9 mouse cellular contexts compared by ENCODE assay signal in genomic region chr11:102025991-102026660, GRCm38 (mm10). TPM values are rescaled to one million over a fixed set of nuclear protein-coding genes. Genes with fewer than 3 reads are reported as not detected.
DNase-seq lines count a peak whose midpoint lies in the region; ATAC-seq lines count a peak whose summit lies in the region.
"Had no signal": no experiment of that assay in that cellular context is flagged by ENCODE, and none has a peak within 500 bp of the region (broad histone marks: within the 10 kb centered on the region; RNA-seq: fewer than 3 reads in every experiment).

No protein-coding gene starts in this region.

- peaks cover 14% of the 10 kb centered on the region for H3K4me1 ChIP-seq in heart, embryonic 11.5 days (ENCODE audit: control insufficient read depth, insufficient read depth, low read length)
- H3K4me1 ChIP-seq in hindbrain, embryonic 11.5 days (replicated peaks; ENCODE audit: control insufficient read depth, insufficient read depth, low read length): peaks cover 11% of the 10 kb centered on the region
- peaks cover 27% of the 10 kb centered on the region for H3K4me1 ChIP-seq in midbrain, embryonic 14.5 days (ENCODE audit: control insufficient read depth, insufficient read depth, low read length)

- DNase-seq in heart, adult 8-10 months (ENCODE audit: low spot score): no peak
- peak; percentile 30 for DNase-seq in thymus, postnatal 4 days
- no peak for DNase-seq in thymus, postnatal 10 days (ENCODE audit: low spot score in 2 of 2)
- DNase-seq in hindbrain, embryonic 11.5 days (ENCODE audit: low spot score): no peak
- peak; percentile 71 for DNase-seq in midbrain, embryonic 14.5 days
- DNase-seq in Muller cell, postnatal 12 days (ENCODE audit: inconsistent ontology term): no peak
- no peak for DNase-seq in thymus, adult 18-20 months

- ATAC-seq in heart, embryonic 11.5 days (replicated peaks; ENCODE audit: insufficient number of reproducible peaks, low FRiP score, low TSS enrichment): peak; percentile 23; the same call in 1 of the 2 replicates
- peak; percentile 53 for ATAC-seq in hindbrain, embryonic 11.5 days (ENCODE audit: low FRiP score)
- peak; percentile 7; the same call in 1 of the 2 replicates for ATAC-seq in midbrain, embryonic 14.5 days (ENCODE audit: low FRiP score, low TSS enrichment)

- WGBS in heart, embryonic 11.5 days (ENCODE audit: insufficient replicate concordance): 5% methylated on average over 21 of the region's 23 CpGs
- 2% methylated on average over 23 of the region's 23 CpGs for WGBS in hindbrain, embryonic 11.5 days
- WGBS in midbrain, embryonic 14.5 days: 2% methylated on average over 22 of the region's 23 CpGs

- H3K9me3 ChIP-seq in heart, embryonic 11.5 days (replicated peaks; ENCODE audit: control insufficient read depth, low read length): no peaks in the 10 kb centered on the region
- no peaks in the 10 kb centered on the region for H3K9me3 ChIP-seq in hindbrain, embryonic 11.5 days (ENCODE audit: control insufficient read depth, low read length)
- H3K9me3 ChIP-seq in midbrain, embryonic 14.5 days (ENCODE audit: control insufficient read depth, low read length): no peaks in the 10 kb centered on the region

- peak overlapping the region; percentile 79 for H3K9ac ChIP-seq in heart, embryonic 11.5 days (ENCODE audit: low read depth, low read length)
- peak overlapping the region; percentile 79 for H3K9ac ChIP-seq in hindbrain, embryonic 11.5 days (ENCODE audit: low read depth, low read length)
- H3K9ac ChIP-seq in midbrain, embryonic 14.5 days (replicated peaks; ENCODE audit: low read length): peak overlapping the region; percentile 84

- H3K27ac ChIP-seq in heart, embryonic 11.5 days (ENCODE audit: low read depth, low read length): no peak overlapping the region; the same call in 1 of the 2 replicates
- H3K27ac ChIP-seq in hindbrain, embryonic 11.5 days (ENCODE audit: low read depth, low read length): peak overlapping the region; percentile 93
- peak overlapping the region; percentile 91 for H3K27ac ChIP-seq in midbrain, embryonic 14.5 days (replicated peaks; ENCODE audit: low read depth, low read length)
- H3K27ac ChIP-seq: macrophage had no signal

- H3K4me2 ChIP-seq in heart, embryonic 11.5 days: peak overlapping the region; percentile 92
- H3K4me2 ChIP-seq in hindbrain, embryonic 11.5 days (replicated peaks; ENCODE audit: low read depth, low read length): peak overlapping the region; percentile 92
- peak overlapping the region; percentile 64 for H3K4me2 ChIP-seq in midbrain, embryonic 14.5 days (ENCODE audit: low read length)

- H3K27me3 ChIP-seq in heart, embryonic 11.5 days (ENCODE audit: control insufficient read depth, insufficient read depth, low read length): peaks cover 15% of the 10 kb centered on the region
- H3K27me3 ChIP-seq in hindbrain, embryonic 11.5 days (ENCODE audit: control insufficient read depth, insufficient read depth, low read length): no peaks in the 10 kb centered on the region; the same call in 1 of the 2 replicates
- H3K27me3 ChIP-seq in midbrain, embryonic 14.5 days (ENCODE audit: control insufficient read depth, insufficient read depth, low read length): no peaks in the 10 kb centered on the region

- peak overlapping the region; percentile 67 for H3K4me3 ChIP-seq in heart, embryonic 11.5 days (ENCODE audit: low read depth, low read length)
- H3K4me3 ChIP-seq in hindbrain, embryonic 11.5 days (ENCODE audit: low read depth, low read length): peak overlapping the region; percentile 68
- H3K4me3 ChIP-seq in midbrain, embryonic 14.5 days (replicated peaks; ENCODE audit: low read depth, low read length): peak overlapping the region; percentile 68

- H3K36me3 ChIP-seq in heart, embryonic 11.5 days (ENCODE audit: control insufficient read depth, insufficient read depth, low read length): no peaks in the 10 kb centered on the region
- no peaks in the 10 kb centered on the region for H3K36me3 ChIP-seq in hindbrain, embryonic 11.5 days (ENCODE audit: control insufficient read depth, insufficient read depth, low read length)
- peaks cover 14% of the 10 kb centered on the region for H3K36me3 ChIP-seq in midbrain, embryonic 14.5 days (ENCODE audit: control insufficient read depth, insufficient read depth, low read length)

RNA-seq across cellular contexts. Expression of gene Mpp3, which starts 2.1 kb away (rescaled TPM):
- polyA plus RNA-seq in heart, embryonic 11.5 days (2014; fragmentation: Nextera tagmentation; extraction: Ambion mirVana): 2.7 and 3.4 TPM in 2 replicates
- 1 to 10 TPM in 3 of 4 experiments, under 1 TPM in 1; 0.92 to 2.6 (median 1.5) TPM for total RNA-seq in heart, adult 8-10 months (2022)
- 23.3 and 26.5 TPM in 2 replicates for polyA plus RNA-seq in hindbrain, embryonic 11.5 days (2014; fragmentation: Nextera tagmentation; extraction: Ambion mirVana)
- 45.4 and 54.2 TPM in 2 replicates for polyA plus RNA-seq in midbrain, embryonic 14.5 days (2014; fragmentation: Nextera tagmentation; extraction: Ambion mirVana)
- polyA plus RNA-seq: macrophage had no signal

RNA-seq across cellular contexts. Expression of gene Cd300lg, which starts 15.2 kb away (rescaled TPM):
- polyA plus RNA-seq in heart, embryonic 11.5 days (2014; fragmentation: Nextera tagmentation; extraction: Ambion mirVana): 0.70 and 0.79 TPM in 2 replicates
- 10 to 100 TPM; 56.7 to 79.2 (median 64.0) TPM for total RNA-seq in heart, adult 8-10 months (2022)
- polyA plus RNA-seq in hindbrain, embryonic 11.5 days (2014; fragmentation: Nextera tagmentation; extraction: Ambion mirVana): 0.09 and 0.13 TPM in 2 replicates
- polyA plus RNA-seq in midbrain, embryonic 14.5 days (2014; fragmentation: Nextera tagmentation; extraction: Ambion mirVana): 0.15 and 0.17 TPM in 2 replicates

RNA-seq across cellular contexts. Expression of gene Dusp3, which starts 39.3 kb away (rescaled TPM):
- 49.2 and 49.4 TPM in 2 replicates for polyA plus RNA-seq in heart, embryonic 11.5 days (2014; fragmentation: Nextera tagmentation; extraction: Ambion mirVana)
- 100 to 1,000 TPM; 107 to 186 (median 147) TPM for total RNA-seq in heart, adult 8-10 months (2022)
- polyA plus RNA-seq in hindbrain, embryonic 11.5 days (2014; fragmentation: Nextera tagmentation; extraction: Ambion mirVana): 11.4 and 12.1 TPM in 2 replicates
- 16.5 and 17.2 TPM in 2 replicates for polyA plus RNA-seq in midbrain, embryonic 14.5 days (2014; fragmentation: Nextera tagmentation; extraction: Ambion mirVana)

RNA-seq across cellular contexts. Expression of gene Cfap97d1, which starts 42.0 kb away (rescaled TPM):
- polyA plus RNA-seq in heart, embryonic 11.5 days (2014; fragmentation: Nextera tagmentation; extraction: Ambion mirVana): not detected in 2 replicates
- total RNA-seq in heart, adult 8-10 months (2022): not detected
- not detected in 2 replicates for polyA plus RNA-seq in hindbrain, embryonic 11.5 days (2014; fragmentation: Nextera tagmentation; extraction: Ambion mirVana)
- not detected in 2 replicates for polyA plus RNA-seq in midbrain, embryonic 14.5 days (2014; fragmentation: Nextera tagmentation; extraction: Ambion mirVana)
- polyA plus RNA-seq: macrophage had no signal

RNA-seq across cellular contexts. Expression of gene Sost, which starts 59.3 kb away (rescaled TPM):
- polyA plus RNA-seq in heart, embryonic 11.5 days (2014; fragmentation: Nextera tagmentation; extraction: Ambion mirVana): 0.10 and 0.43 TPM in 2 replicates
- 1 to 10 TPM in 3 of 4 experiments, under 1 TPM in 1; 0.65 to 1.9 (median 1.2) TPM for total RNA-seq in heart, adult 8-10 months (2022)
- 0.11 and 0.31 TPM in 2 replicates for polyA plus RNA-seq in hindbrain, embryonic 11.5 days (2014; fragmentation: Nextera tagmentation; extraction: Ambion mirVana)
- not detected in 2 replicates for polyA plus RNA-seq in midbrain, embryonic 14.5 days (2014; fragmentation: Nextera tagmentation; extraction: Ambion mirVana)
- polyA plus RNA-seq: macrophage had no signal

Comparison
In these comparisons a context has a peak if more than half of its experiments do, and no peak if none do; other contexts are left out.
1. DNase-seq: peak in thymus, postnatal 4 days (single experiment) and midbrain, embryonic 14.5 days (single experiment); none in heart, adult 8-10 months (single experiment), thymus, postnatal 10 days (0 of 2), hindbrain, embryonic 11.5 days (single experiment), Muller cell, postnatal 12 days (single experiment) and thymus, adult 18-20 months (0 of 2).
2. Peak in every context shown above with its lines, with median percentiles within 50 percentile points of each other: ATAC-seq, H3K4me2 ChIP-seq, H3K4me3 ChIP-seq and H3K9ac ChIP-seq.